Mouse (Mus musculus): Measurements from ENCODE around the gene Ppp1cc.
"Not testable (repeated sequence)": the region's sequence is repeated elsewhere in the genome, so short reads cannot be mapped to it uniquely, and the experiment has no call there.

Gene Ppp1cc

DNA sequence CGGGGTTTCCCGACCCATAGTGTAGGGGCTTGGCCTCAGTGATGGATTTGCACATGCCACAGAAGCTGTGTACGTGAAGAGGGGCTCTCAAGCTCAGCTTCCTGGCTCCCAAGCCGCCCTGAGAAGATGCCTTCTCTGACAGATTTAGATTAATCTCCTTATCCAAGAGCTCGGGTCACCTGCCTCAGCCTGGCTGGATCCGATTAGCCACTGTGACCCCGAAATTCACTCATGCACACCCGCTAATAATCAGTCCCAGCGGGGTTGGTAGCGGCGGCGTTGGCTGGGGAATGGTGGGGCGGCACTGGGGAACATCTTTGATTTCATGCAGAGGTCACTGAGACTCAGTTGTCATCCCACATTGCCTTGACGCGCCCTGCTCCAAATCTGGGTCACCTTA lies 19.2 kb upstream of the Ppp1cc start:
- no peak for DNase-seq

DNA sequence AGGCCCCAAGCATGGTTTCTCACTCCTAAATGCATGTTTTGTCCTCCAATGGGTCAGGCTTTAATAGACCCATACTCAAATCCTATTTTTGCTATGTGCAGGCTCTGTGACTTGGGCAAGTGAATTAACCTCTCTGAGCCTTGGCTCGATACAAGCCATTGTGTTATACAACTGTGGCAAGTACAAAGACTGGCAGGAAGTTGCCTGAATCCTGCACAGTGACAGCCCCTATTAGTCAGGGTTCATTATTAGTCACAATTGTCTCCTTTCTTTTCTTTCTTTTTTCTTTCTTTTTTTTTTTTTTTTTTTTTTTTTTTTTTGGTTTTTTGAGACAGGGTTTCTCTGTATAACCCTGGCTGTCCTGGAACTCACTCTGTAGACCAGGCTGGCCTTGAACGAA lies 18.3 kb upstream of the Ppp1cc start:
- DNase-seq, result not testable (repeated sequence)

DNA sequence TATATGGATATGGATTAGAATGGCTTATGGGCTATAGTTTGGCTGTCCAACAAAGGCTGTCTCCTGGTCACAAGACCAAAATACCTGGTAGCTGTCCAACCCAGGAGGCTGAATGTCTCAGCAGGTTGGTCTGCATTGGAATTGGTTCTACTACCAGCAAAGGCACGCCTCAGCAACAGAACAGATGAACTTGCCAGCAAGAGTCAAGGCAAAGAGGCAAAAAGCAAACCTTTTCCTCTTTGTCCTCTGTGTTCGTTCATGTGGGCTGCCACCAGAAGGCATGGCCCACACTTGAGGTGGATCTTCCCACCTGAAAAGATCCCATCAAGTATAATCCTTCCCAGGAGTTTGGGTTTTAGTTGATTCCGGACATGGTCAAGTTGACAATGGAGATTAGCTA lies 17.4 kb upstream of the Ppp1cc start, which contains the start of gene Ccdc63:
Ccdc63 (minus strand) TSS at position 101 of the 400 bp plus-strand sequence.
- DNase-seq, result no peak

- DNase-seq, result peak; percentile 14
Measured at GRCm38 (mm10) chr5:122142230-122142992, 15.7 kb upstream of the Ppp1cc start.

GRCm38 (mm10) chr5:122143543-122143942 lies 14.5 kb upstream of the Ppp1cc start:
- DNase-seq, result peak; percentile 45

DNA sequence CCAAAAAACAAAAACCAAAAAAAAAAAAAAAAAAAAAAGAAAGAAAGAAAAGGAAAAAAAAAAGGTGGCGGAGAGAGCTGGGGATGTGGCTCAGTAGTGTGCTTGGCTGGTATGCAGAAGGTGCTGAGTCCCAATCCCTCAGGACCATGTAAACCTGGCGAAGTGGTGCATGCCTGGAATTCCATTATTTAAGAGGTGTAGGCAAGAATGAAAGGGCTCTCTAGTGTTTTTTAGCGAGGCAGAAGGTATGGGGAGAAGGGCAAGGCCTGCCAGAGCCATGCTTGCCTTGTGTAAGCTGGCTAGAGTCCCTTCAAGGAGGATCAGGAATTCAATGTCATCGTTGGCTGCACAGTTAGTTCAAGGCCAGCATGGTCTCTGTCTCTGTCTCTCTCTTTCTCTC lies 13.3 kb upstream of the Ppp1cc start:
- DNase-seq, result no peak

DNA sequence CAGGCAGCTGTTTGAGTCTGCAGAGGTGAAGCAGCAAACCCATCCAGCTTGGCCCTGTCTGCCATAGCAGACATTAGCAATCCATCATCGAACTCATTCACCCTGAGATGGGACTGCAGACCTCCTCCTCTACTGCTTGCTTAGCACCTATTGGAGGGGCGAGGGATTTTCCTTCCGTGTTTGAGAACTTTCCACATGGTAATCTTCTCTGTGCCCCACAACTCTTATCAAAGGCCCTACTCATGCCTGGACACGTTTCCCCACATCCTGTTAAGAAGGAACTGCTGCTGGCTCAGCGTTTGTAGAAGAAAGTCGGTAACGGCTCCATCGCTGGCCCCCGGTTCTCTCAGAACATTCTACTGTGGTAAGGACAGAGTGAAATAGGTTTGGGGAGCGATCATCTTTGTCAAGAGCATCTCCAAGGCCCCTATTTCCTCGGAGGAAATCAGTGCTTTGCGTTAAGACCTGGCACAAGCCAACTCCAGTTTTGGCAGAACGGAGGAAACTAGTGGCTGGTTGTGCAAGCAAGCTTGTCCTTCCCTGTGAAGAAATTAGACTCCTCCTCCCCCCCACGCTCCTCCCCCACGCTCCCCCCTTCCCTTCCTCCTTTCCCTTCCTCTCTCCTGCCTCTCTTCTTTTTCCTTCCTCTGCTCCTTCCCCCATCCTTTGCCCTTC lies 12.6 kb upstream of the Ppp1cc start:
- no peak for DNase-seq

DNA sequence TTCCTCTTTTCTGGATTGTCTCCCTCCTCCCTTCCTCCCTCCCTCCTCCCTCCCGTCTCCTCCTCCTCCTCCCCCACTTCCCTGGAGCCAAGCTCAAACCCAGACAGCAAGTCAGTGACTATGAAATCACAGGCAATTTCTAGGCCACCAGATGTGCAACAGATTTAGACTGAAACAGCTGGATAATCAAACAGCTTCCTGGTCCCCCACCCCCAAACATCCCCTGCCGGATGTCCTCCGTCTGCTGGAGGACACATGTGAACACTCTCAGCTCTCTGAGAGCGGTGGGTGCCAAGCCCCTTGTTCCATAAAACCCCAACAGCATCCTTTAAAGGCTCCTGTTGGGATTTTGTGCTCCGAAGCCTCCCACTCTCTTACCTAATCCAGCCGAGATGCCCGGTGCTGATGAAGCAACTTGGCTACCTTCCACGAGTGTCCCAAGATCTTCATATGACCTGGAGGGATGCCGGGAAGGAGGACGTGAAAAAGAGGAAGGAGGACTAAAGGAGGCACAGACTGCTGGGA lies 12.0 kb upstream of the Ppp1cc start:
- no peak for DNase-seq

DNA sequence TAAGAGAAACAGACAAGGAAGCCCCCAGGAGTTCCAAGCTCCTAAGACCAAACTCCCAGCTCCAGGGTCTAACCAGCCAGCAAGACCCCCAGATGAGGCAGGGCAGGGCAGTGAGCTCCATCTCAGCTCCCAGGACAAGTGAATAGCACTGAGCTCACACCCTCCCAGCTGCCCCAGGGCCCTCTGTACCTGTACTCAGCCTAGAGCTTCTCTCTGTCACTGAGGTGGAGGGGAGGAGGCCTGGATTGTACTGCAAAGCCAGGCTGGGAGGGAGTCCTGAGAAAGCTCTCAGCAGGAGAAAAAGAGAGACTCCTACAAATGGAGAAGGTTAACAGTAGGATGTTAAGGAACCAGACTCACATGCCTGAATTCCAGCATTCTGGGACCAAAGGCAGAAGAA lies 11.5 kb upstream of the Ppp1cc start:
- DNase-seq, result no peak

- no peak for DNase-seq
Measured at GRCm38 (mm10) chr5:122148107-122148506, 10.0 kb upstream of the Ppp1cc start.

DNA sequence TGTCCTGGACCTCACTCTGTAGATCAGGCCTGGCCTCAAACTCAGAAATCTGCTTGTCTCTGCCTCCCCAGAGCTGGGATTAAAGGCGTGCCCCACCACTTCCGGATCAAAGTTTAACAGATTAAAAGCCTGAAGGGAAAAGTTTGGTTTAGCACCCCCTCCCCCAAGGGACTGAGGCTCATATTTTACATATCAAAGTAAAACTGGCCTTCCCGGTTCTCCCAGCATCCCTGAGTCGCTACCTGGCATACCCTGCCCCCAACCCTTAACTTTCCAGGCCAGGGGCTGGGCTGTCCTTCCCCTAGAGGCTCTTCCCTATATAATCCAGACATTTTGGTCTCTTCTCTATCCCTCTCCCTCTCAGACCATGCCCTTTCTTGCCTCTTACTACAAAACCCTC lies 8.8 kb upstream of the Ppp1cc start:
- no peak for DNase-seq

- not testable (repeated sequence) for DNase-seq
Measured at GRCm38 (mm10) chr5:122152508-122152907, 5.6 kb upstream of the Ppp1cc start.

GRCm38 (mm10) chr5:122154006-122154405 lies 4.1 kb upstream of the Ppp1cc start:
- no peak for DNase-seq

DNA sequence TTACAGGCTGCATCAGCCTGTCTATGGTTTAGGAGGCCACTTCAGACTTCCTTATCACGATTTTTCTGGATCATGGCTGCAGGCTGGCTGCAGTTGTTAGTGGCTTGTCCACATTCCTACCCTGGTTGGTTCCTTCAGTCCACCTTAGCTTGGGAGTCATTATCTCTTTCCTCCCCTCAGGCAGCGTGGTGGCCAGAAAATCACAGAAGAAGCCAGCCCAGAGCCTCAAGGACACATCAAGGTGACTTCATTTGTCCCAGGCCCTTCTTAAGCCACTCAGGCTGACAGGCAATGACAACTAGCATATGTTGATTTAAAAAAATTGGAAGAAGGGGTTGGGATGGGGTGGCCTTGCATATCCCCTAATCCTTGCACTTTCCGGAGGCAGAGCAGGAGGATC lies 3.3 kb upstream of the Ppp1cc start:
- no peak for DNase-seq

DNA sequence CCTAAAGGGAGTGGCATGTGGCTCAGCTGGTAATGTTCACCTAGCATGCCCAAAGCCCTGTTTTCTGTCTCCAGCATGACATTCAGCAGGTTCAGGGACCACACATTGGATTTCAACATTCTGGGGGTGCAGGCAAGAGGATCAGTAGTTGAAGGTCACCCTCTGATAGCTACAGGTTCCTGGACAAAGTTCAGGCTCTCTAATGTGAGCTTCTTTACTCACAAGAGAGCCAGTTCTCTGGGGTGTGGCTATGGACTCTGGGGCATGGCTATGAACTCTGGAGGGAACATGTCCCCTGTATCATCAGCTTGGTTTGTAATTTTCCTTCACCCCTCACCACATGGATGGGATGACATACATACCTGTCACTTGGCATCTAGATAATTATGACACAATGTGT lies 2.5 kb upstream of the Ppp1cc start:
- no peak for DNase-seq

DNA sequence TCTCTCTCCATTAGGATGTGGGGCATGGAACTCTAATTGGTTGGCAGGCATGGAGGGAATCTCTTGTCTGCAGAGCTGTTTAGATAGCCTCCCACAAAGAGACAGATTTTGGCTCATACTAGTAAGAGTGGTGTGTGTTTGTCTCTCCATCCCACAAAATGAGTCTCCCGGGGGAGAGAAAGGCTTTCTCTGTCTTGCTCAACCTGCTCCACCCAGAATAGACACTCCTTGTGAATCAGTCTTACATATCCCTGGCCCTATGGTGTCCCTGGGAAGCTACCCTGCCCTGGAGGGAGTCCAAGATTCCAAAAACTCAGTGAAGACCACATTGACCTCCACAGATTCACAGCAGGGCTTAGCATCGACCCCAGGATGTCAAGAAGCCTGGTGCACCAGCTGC lies 1.6 kb upstream of the Ppp1cc start:
- no peak for DNase-seq

- DNase-seq, result no peak
Measured at GRCm38 (mm10) chr5:122158557-122159515, 758 bp downstream of the Ppp1cc start.

DNA sequence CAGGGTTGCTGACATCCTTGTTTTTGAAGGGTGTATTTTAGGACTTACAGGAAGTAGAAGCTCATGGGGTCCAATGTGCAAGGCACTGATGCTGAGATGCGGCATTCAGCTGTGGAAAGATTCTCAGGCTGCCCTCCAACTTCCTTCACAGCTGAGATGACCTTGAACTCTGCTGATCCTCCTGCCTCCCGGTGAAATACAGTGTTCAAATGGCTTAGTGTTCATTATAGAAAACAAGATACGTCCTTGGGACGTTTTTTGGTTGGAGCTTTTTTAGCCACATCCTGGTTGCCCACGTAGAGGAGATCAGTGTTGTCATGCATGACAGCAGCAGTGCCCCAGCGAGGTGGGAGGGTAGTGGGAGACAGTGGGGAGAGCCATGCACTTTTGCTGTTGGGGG lies 5.1 kb downstream of the Ppp1cc start:
- no peak for DNase-seq

DNA sequence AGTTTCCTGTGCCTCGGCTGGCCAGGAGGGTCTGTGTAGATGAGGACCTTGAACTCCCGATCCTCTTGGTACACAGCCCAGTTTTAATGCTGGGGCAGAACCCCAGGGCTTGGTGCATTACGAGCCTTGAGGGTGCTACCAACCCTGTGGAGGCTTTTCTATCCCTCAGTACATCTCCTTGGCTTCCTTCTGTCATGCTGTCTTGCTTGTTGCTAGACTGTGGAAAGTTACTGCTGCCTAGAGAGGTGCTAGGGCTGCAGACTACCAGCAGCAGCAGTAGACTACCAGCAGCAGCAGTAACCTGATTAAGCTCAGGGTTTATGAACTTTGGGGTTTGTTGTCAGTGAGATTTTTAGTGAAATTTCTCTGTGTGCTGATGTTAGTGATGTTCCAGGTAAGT lies 5.9 kb downstream of the Ppp1cc start:
- no peak for DNase-seq

GRCm38 (mm10) chr5:122165233-122165915 lies 7.3 kb downstream of the Ppp1cc start:
- peak; percentile 56 for DNase-seq

- DNase-seq, result no peak
Measured at GRCm38 (mm10) chr5:122166636-122167161, 8.6 kb downstream of the Ppp1cc start.
